Mouse (Mus musculus) C2C12 (cell line): ENCODE results near the gene Msi2. TPM values are rescaled to one million over a fixed set of nuclear protein-coding genes. Genes with fewer than 3 reads are reported as not detected.

Experiments
- H3K27me3 ChIP-seq: one replicate; pipeline ENCODE4 v1.6.1; 2011; ENCODE audit not compliant: control insufficient read depth, insufficient read depth, insufficient read length
- H3K36me3 ChIP-seq: one replicate; pipeline ENCODE4 v1.6.1; 2011; ENCODE audit not compliant: control insufficient read depth, insufficient read depth
- H3K4me3 ChIP-seq: one replicate; pipeline ENCODE4 v1.5.1; 2011; ENCODE audit warnings: mild to moderate bottlenecking, control low read depth; ENCODE audit not compliant: poor library complexity, insufficient read depth, severe bottlenecking
- H3K79me2 ChIP-seq: one replicate; pipeline ENCODE4 v1.6.1; 2011; ENCODE audit not compliant: control insufficient read depth, insufficient read depth
- H3K79me3 ChIP-seq: one replicate; pipeline ENCODE4 v1.6.1; 2011; ENCODE audit warnings: low read depth, control low read depth
- H3ac ChIP-seq: one replicate; pipeline ENCODE3; 2011; ENCODE audit warnings: low read depth; ENCODE audit not compliant: control insufficient read depth, insufficient read length
- CEBPB ChIP-seq: IDR thresholded peaks from one replicate; pipeline ENCODE4 v1.6.1; 2011; ENCODE audit warnings: low read depth, mild to moderate bottlenecking, control low read depth, moderate library complexity
- CTCF ChIP-seq: IDR thresholded peaks from one replicate; pipeline ENCODE4 v1.5.1; 2011; ENCODE audit not compliant: control insufficient read depth, insufficient read depth, insufficient read length
- FOSL1 ChIP-seq: IDR thresholded peaks from one replicate; pipeline ENCODE4 v1.8.0; 2011; ENCODE audit warnings: mild to moderate bottlenecking, low read length; ENCODE audit not compliant: poor library complexity, insufficient read depth, severe bottlenecking
- MAX ChIP-seq: IDR thresholded peaks from one replicate; pipeline ENCODE4 v1.6.1; 2011; ENCODE audit warnings: mild to moderate bottlenecking, control low read depth
- MYOD1 ChIP-seq: IDR thresholded peaks from one replicate; pipeline ENCODE4 v1.6.1; 2011; ENCODE audit warnings: low read depth; ENCODE audit not compliant: control insufficient read depth, insufficient read length
- MYOG ChIP-seq: IDR thresholded peaks from one replicate; pipeline ENCODE4 v1.6.1; 2011; ENCODE audit not compliant: control insufficient read depth, insufficient read length; ENCODE audit errors: extremely low read depth
- USF1 ChIP-seq: IDR thresholded peaks from one replicate; pipeline ENCODE4 v1.6.1; 2011; ENCODE audit warnings: low read depth, mild to moderate bottlenecking, control low read depth, moderate library complexity
- polyA plus RNA-seq: library from polyadenylated mRNA; unstranded; fragments of >200 nt; fragmentation: generic; extraction: Trizol; gene quantifications from one replicate; pipeline ENCODE4 v1.2.1, GENCODE M21; 2012; ENCODE audit warnings: missing spikeins

The Msi2 gene
- polyA plus RNA-seq, 1 experiment = 8.4 TPM

DNA sequence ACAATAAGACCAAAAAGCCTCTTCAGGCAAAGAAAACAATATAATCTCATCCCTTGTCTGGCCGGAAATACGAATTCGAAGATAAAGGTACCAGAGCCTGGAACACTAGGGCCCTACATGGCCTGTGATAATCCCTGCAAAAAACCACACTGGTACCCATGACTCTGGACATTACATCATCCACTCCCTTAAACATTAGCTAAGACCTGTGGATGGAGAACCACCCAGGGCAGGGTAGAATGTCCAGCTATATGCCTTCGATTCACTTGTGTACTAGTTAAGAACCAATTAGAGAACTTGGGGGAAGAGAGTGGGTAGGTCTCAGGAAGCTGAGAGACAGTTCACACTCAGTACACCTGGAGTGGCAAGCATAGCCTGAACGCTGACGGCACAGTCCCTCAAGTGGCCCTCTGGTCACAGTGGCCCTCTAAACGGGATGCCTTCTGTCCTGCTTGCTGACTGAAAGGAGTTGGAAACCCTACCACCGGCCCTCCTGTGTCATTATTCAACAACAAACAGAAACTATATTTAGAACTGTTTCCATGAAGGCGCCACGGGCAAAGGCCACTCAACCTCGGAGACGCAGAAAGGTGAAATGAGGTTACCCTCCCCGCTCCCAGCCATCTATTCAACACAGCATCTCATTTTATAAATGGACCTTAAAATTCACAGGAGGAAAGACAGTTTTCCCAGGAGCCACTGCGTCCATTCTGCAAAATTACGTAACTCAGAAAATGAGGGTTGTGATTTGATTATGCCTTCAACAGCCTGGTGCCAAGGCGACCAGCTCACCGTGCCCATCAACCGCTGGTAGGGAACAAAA, 63.7 kb downstream of the Msi2 start:
- Histone ChIP-seq H3ac (no peak overlapping the region), H3K79me2 (peaks cover 6% of the 10 kb centered on the region), H3K79me3 (peaks cover 3% of the 10 kb centered on the region), H3K27me3 (no peaks in the 10 kb centered on the region), H3K4me3 (no peak overlapping the region), H3K36me3 (peaks cover 13% of the 10 kb centered on the region)
- TF ChIP-seq MAX (no peak), USF1 (no peak), CEBPB (no peak), CTCF (no peak), FOSL1 (no peak), MYOG (no peak), MYOD1 (no peak)

DNA sequence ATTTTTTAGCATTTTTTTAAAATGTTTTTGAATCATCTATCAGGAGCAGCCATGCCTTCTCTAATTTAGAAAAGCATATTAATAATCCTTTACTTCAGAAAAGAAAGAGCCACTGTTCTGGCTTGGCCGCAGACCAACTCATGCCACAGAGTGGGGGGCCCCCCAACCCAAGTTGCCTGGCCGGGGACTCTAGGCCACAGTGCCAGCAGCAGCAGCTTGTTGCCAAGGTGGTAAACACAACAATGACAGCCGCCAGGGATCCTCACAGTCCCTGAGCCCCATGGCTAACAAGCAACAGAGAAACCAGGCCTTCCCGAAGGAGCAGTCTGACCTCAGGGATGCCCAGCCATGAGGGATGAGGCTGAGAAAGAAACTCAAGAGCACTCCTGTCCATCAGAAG, 68.0 kb downstream of the Msi2 start:
- no peak overlapping the region for H3K4me3 ChIP-seq
- TF ChIP-seq FOSL1 (no peak), MAX (no peak), MYOD1 (no peak), CTCF (no peak), USF1 (no peak), CEBPB (no peak)
- peaks cover 6% of the 10 kb centered on the region for H3K79me2 ChIP-seq
- no peaks in the 10 kb centered on the region for H3K27me3 ChIP-seq
- H3ac ChIP-seq = no peak overlapping the region
- H3K36me3 ChIP-seq = peaks cover 5% of the 10 kb centered on the region
- peaks cover 1% of the 10 kb centered on the region for H3K79me3 ChIP-seq

DNA sequence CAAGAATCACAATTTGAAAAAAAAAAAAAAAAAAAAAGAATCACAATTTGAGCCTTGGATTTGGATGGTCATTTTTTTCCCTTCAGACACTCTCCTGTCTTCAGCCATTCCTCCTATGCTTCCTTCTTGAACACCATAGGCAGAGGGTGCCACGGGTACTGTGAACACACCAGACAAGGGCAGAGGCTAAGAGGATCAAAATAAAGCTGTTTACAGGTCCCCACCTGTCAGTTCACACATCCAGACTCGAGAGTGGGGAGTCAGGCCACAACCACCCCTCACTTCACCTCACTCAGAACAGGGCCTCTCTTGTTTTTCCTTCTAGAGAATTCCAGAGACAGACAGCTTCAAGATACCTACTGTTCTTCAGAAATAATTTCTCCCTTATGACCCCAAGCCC, 69.3 kb downstream of the Msi2 start:
- Histone ChIP-seq H3ac (no peak overlapping the region), H3K79me2 (peaks cover 4% of the 10 kb centered on the region), H3K79me3 (peaks cover 1% of the 10 kb centered on the region), H3K36me3 (peaks cover 5% of the 10 kb centered on the region), H3K4me3 (no peak overlapping the region), H3K27me3 (no peaks in the 10 kb centered on the region)
- no peak for TF ChIP-seq MAX
- TF ChIP-seq FOSL1 = no peak
- TF ChIP-seq USF1 = no peak
- no peak for TF ChIP-seq MYOG
- TF ChIP-seq CTCF = no peak
- TF ChIP-seq MYOD1 = no peak
- no peak for TF ChIP-seq CEBPB

DNA sequence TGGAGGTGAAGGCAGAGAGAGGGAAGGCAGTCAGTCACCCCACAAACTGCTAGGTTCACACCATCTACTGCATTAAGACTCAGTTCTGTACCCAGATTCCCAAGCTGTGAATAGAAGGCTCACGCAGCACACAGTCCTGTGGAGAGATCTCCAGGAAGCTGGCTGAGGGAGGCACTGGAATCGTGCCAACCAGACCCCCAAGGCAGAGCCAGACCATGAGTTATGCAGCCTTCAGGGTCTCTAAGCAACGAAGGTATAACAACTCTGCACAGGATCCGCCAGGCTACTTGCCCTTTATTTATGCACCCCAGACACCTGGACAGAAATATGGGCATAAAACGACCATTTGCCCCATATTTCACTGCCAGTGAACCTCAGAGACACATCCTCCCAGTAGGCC, 69.9 kb downstream of the Msi2 start:
- peaks cover 1% of the 10 kb centered on the region for H3K79me3 ChIP-seq
- H3K79me2 ChIP-seq = no peaks in the 10 kb centered on the region
- no peak overlapping the region for H3ac ChIP-seq
- H3K36me3 ChIP-seq = peaks cover 5% of the 10 kb centered on the region
- TF ChIP-seq USF1 = no peak
- no peak for TF ChIP-seq FOSL1
- TF ChIP-seq MYOD1 = no peak
- no peak for TF ChIP-seq CTCF
- no peaks in the 10 kb centered on the region for H3K27me3 ChIP-seq
- H3K4me3 ChIP-seq = no peak overlapping the region

DNA sequence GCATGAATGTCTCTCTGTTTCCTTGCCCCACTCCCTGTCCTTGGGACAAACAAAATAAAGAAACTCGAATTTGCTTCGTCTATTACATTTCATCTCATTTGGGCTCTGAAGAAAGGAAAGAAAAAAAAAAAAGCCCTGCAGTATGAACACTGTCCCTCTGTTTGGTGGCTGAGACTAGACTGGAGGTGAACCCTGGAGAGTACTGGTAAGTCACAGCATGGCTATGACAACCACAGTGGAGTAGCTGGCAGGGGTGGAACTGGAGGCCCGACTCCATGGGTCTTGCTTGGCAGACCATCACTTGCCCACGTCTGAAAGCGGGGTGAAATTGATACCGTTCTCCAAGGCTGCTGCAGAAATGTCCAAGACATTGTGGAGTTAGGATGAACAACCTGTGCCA, 71.8 kb downstream of the Msi2 start:
- H3K79me2 ChIP-seq = no peaks in the 10 kb centered on the region
- H3K27me3 ChIP-seq = no peaks in the 10 kb centered on the region
- H3K4me3 ChIP-seq = no peak overlapping the region
- no peak for TF ChIP-seq MYOG
- no peak for TF ChIP-seq CEBPB
- TF ChIP-seq FOSL1 = no peak
- no peak for TF ChIP-seq MYOD1
- TF ChIP-seq USF1 = no peak
- TF ChIP-seq CTCF = no peak
- H3K79me3 ChIP-seq = peaks cover 1% of the 10 kb centered on the region
- H3K36me3 ChIP-seq = peaks cover 11% of the 10 kb centered on the region
- no peak overlapping the region for H3ac ChIP-seq

DNA sequence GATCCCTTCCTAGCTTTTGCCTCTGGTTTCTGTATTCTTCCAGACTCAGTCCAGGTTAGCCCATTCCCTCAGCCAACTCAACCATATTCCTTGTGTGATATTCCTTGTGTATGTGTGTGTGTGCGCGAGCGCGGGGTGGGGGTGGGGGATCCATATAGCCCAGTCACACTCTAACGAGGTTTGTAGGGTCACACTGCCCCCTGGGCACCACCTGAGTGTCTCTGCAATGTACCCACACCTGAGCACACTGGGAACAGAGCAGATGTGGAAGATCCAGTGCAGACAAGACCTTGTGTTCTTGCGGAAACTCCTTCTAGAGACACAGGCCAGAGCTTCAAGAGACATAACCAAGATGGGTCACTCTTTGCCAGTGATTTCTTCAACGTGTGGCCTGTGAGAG, 72.5 kb downstream of the Msi2 start:
- H3K36me3 ChIP-seq = peaks cover 11% of the 10 kb centered on the region
- H3ac ChIP-seq = no peak overlapping the region
- peaks cover 1% of the 10 kb centered on the region for H3K79me3 ChIP-seq
- no peak overlapping the region for H3K4me3 ChIP-seq
- H3K27me3 ChIP-seq = no peaks in the 10 kb centered on the region
- H3K79me2 ChIP-seq = no peaks in the 10 kb centered on the region
- TF ChIP-seq MYOG = no peak
- no peak for TF ChIP-seq USF1
- no peak for TF ChIP-seq FOSL1
- TF ChIP-seq MAX = no peak
- no peak for TF ChIP-seq CEBPB
- no peak for TF ChIP-seq MYOD1
- no peak for TF ChIP-seq CTCF
